In the genomic region with DNA sequence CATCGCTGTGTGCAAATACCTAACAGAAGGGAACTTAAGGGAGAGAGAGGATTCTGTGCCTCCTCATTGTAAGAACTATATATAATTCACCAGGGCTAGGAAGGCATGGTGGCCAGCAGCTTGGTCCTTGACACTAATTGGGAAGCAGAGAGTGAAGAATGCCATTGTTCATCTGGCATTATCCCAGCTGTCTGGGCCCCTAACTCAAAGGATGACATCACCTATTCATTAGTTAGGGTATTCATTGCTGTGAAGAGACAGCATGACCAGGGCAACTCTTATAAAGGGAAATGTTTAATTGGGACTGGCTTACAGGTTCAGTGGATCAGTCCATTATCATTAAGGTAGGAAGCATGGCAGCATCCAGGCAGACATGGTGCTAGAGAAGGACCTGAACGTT, we compare ENCODE assay signal across 24 mouse cellular contexts.
"Had no signal": no experiment of that assay in that cellular context is flagged by ENCODE, and none has a peak within 500 bp of the region (broad histone marks: within the 10 kb centered on the region; RNA-seq: fewer than 3 reads in every experiment).

No protein-coding gene starts in this region.

- DNase-seq: kidney, adult 8-10 months; kidney, postnatal 14 days; kidney, postnatal 4 days; liver; lung, adult 18-20 months; lung, postnatal 10 days; lung, postnatal 36 days; right cerebral cortex, adult 18-20 months; right cerebral cortex, postnatal 14 days; spleen, adult 18-20 months; thymus, postnatal 25 days had no signal

- H3K4me1 ChIP-seq: kidney, embryonic 15.5 days; limb, embryonic 10.5 days; limb, embryonic 13.5 days; liver, embryonic 12.5 days; liver, embryonic 15.5 days; lung, embryonic 15.5 days; neural tube, embryonic 13.5 days; stomach, embryonic 15.5 days had no signal

- H3K4me3 ChIP-seq: kidney, embryonic 15.5 days; limb, embryonic 10.5 days; limb, embryonic 13.5 days; liver, embryonic 12.5 days; liver, embryonic 15.5 days; lung, embryonic 15.5 days; megakaryocyte, embryonic 14.5 days; midbrain, embryonic 10.5 days; midbrain, embryonic 13.5 days; myocyte; neural tube, embryonic 13.5 days; stomach, embryonic 15.5 days had no signal

- H3K9me3 ChIP-seq: kidney, embryonic 15.5 days; limb, embryonic 10.5 days; limb, embryonic 13.5 days; liver, embryonic 12.5 days; liver, embryonic 15.5 days; lung, embryonic 15.5 days; megakaryocyte, embryonic 14.5 days; midbrain, embryonic 10.5 days; midbrain, embryonic 13.5 days; neural tube, embryonic 13.5 days; stomach, embryonic 15.5 days had no signal

- H3K4me2 ChIP-seq: kidney, embryonic 15.5 days; limb, embryonic 13.5 days; liver, embryonic 12.5 days; liver, embryonic 15.5 days; lung, embryonic 15.5 days; midbrain, embryonic 13.5 days; neural tube, embryonic 13.5 days; stomach, embryonic 15.5 days had no signal

- ATAC-seq: liver, embryonic 12.5 days; midbrain, embryonic 13.5 days; midbrain, embryonic 16.5 days had no signal

- H3K36me3 ChIP-seq: kidney, embryonic 15.5 days; limb, embryonic 10.5 days; limb, embryonic 13.5 days; liver, embryonic 12.5 days; liver, embryonic 15.5 days; lung, embryonic 15.5 days; midbrain, embryonic 10.5 days; midbrain, embryonic 13.5 days; neural tube, embryonic 13.5 days; stomach, embryonic 15.5 days had no signal

- H3K27me3 ChIP-seq: kidney, embryonic 15.5 days; limb, embryonic 13.5 days; liver, embryonic 12.5 days; liver, embryonic 15.5 days; lung, embryonic 15.5 days; midbrain, embryonic 13.5 days; neural tube, embryonic 13.5 days; stomach, embryonic 15.5 days had no signal

- H3K9ac ChIP-seq: kidney, embryonic 15.5 days; limb, embryonic 13.5 days; liver, embryonic 12.5 days; liver, embryonic 15.5 days; lung, embryonic 15.5 days; midbrain, embryonic 13.5 days; neural tube, embryonic 13.5 days; stomach, embryonic 15.5 days had no signal

- H3K27ac ChIP-seq: kidney, embryonic 15.5 days; limb, embryonic 10.5 days; limb, embryonic 13.5 days; liver, embryonic 12.5 days; liver, embryonic 15.5 days; lung, embryonic 15.5 days; midbrain, embryonic 10.5 days; midbrain, embryonic 13.5 days; neural tube, embryonic 13.5 days; stomach, embryonic 15.5 days had no signal
